ENCODE assay signal across 20 mouse cellular contexts in genomic region chr2:115601280-115601679, GRCm38 (mm10). TPM values are rescaled to one million over a fixed set of nuclear protein-coding genes. Genes with fewer than 3 reads are reported as not detected.
A peak's percentile ranks its signal among the peaks of the same experiment; 100 is the strongest.
DNase-seq lines count a peak whose midpoint lies in the region; ATAC-seq and TF ChIP-seq lines count a peak whose summit lies in the region.
"Had no signal": no experiment of that assay in that cellular context is flagged by ENCODE, and none has a peak within 500 bp of the region (broad histone marks: within the 10 kb centered on the region; RNA-seq: fewer than 3 reads in every experiment).

No protein-coding gene starts in this region.

- H3K4me2 ChIP-seq in forebrain, embryonic 13.5 days: no peak overlapping the region
- H3K4me2 ChIP-seq in forebrain, embryonic 16.5 days (ENCODE audit: low read length): no peak overlapping the region
- no peak overlapping the region for H3K4me2 ChIP-seq in hindbrain, embryonic 12.5 days (replicated peaks)
- H3K4me2 ChIP-seq in hindbrain, embryonic 16.5 days (ENCODE audit: low read length): no peak overlapping the region
- no peak overlapping the region for H3K4me2 ChIP-seq in midbrain, embryonic 12.5 days (replicated peaks)
- no peak overlapping the region for H3K4me2 ChIP-seq in midbrain, embryonic 16.5 days (ENCODE audit: low read length)
- no peak overlapping the region for H3K4me2 ChIP-seq in liver, embryonic 12.5 days
- H3K4me2 ChIP-seq: embryonic facial prominence, embryonic 12.5 days; heart, embryonic 13.5 days had no signal

- no peak for TF ChIP-seq CTCF in brain, embryonic 14.5 days (IDR thresholded peaks at IDR 0.05; ENCODE audit: borderline replicate concordance, extremely low read depth, insufficient read depth, insufficient read length)

- no peaks in the 10 kb centered on the region for H3K27me3 ChIP-seq in forebrain, embryonic 13.5 days
- no peaks in the 10 kb centered on the region for H3K27me3 ChIP-seq in forebrain, embryonic 16.5 days (replicated peaks; ENCODE audit: control insufficient read depth, insufficient read depth, low read length)
- H3K27me3 ChIP-seq in hindbrain, embryonic 12.5 days: no peaks in the 10 kb centered on the region
- H3K27me3 ChIP-seq in hindbrain, embryonic 16.5 days (replicated peaks; ENCODE audit: control insufficient read depth, insufficient read depth, low read length): no peaks in the 10 kb centered on the region
- no peaks in the 10 kb centered on the region for H3K27me3 ChIP-seq in midbrain, embryonic 12.5 days
- H3K27me3 ChIP-seq in midbrain, embryonic 16.5 days (ENCODE audit: control insufficient read depth, insufficient read depth, low read depth, low read length): no peaks in the 10 kb centered on the region
- H3K27me3 ChIP-seq in liver, embryonic 12.5 days (replicated peaks): no peaks in the 10 kb centered on the region
- H3K27me3 ChIP-seq: embryonic facial prominence, embryonic 12.5 days; heart, embryonic 13.5 days had no signal

- no peaks in the 10 kb centered on the region for H3K9me3 ChIP-seq in forebrain, embryonic 13.5 days (replicated peaks)
- no peaks in the 10 kb centered on the region for H3K9me3 ChIP-seq in forebrain, embryonic 16.5 days (ENCODE audit: control insufficient read depth, low read length)
- no peaks in the 10 kb centered on the region for H3K9me3 ChIP-seq in hindbrain, embryonic 12.5 days (replicated peaks)
- H3K9me3 ChIP-seq in hindbrain, embryonic 16.5 days (ENCODE audit: control insufficient read depth, low read length): no peaks in the 10 kb centered on the region
- H3K9me3 ChIP-seq in midbrain, embryonic 12.5 days: no peaks in the 10 kb centered on the region
- H3K9me3 ChIP-seq in midbrain, embryonic 16.5 days (replicated peaks; ENCODE audit: control insufficient read depth, low read length, poor library complexity, severe bottlenecking): no peaks in the 10 kb centered on the region
- no peaks in the 10 kb centered on the region for H3K9me3 ChIP-seq in liver, embryonic 12.5 days (replicated peaks)
- H3K9me3 ChIP-seq: embryonic facial prominence, embryonic 12.5 days; G1E; heart, embryonic 13.5 days had no signal

- WGBS in forebrain, embryonic 13.5 days: 79% methylated on average over 1 of the region's 1 CpGs
- WGBS in forebrain, embryonic 16.5 days: 65% methylated on average over 1 of the region's 1 CpGs
- WGBS in hindbrain, embryonic 12.5 days: 54% methylated on average over 1 of the region's 1 CpGs
- 69% methylated on average over 1 of the region's 1 CpGs for WGBS in hindbrain, embryonic 16.5 days
- 63% methylated on average over 1 of the region's 1 CpGs for WGBS in midbrain, embryonic 12.5 days
- WGBS in midbrain, embryonic 16.5 days: 59% methylated on average over 1 of the region's 1 CpGs
- WGBS in liver, embryonic 12.5 days (ENCODE audit: insufficient replicate concordance): 86% methylated on average over 1 of the region's 1 CpGs

- peaks cover 34% of the 10 kb centered on the region for H3K4me1 ChIP-seq in forebrain, embryonic 13.5 days
- H3K4me1 ChIP-seq in forebrain, embryonic 16.5 days (replicated peaks; ENCODE audit: control insufficient read depth, insufficient read depth, low read length): peaks cover 17% of the 10 kb centered on the region
- H3K4me1 ChIP-seq in hindbrain, embryonic 12.5 days: peaks cover 21% of the 10 kb centered on the region
- peaks cover 4% of the 10 kb centered on the region; the same call in 1 of the 2 replicates for H3K4me1 ChIP-seq in hindbrain, embryonic 16.5 days (ENCODE audit: control insufficient read depth, insufficient read depth, low read depth, low read length)
- peaks cover 21% of the 10 kb centered on the region for H3K4me1 ChIP-seq in midbrain, embryonic 12.5 days
- no peaks in the 10 kb centered on the region; the same call in 1 of the 2 replicates for H3K4me1 ChIP-seq in midbrain, embryonic 16.5 days (ENCODE audit: control insufficient read depth, insufficient read depth, low read length)
- H3K4me1 ChIP-seq in liver, embryonic 12.5 days: peaks cover 6% of the 10 kb centered on the region; the same call in 1 of the 2 replicates

- H3K4me3 ChIP-seq in forebrain, embryonic 13.5 days: no peak overlapping the region
- no peak overlapping the region for H3K4me3 ChIP-seq in forebrain, embryonic 16.5 days (replicated peaks; ENCODE audit: low read length)
- H3K4me3 ChIP-seq in hindbrain, embryonic 12.5 days: no peak overlapping the region
- H3K4me3 ChIP-seq in hindbrain, embryonic 16.5 days (ENCODE audit: low read length): no peak overlapping the region
- H3K4me3 ChIP-seq in midbrain, embryonic 12.5 days: no peak overlapping the region
- H3K4me3 ChIP-seq in midbrain, embryonic 16.5 days (ENCODE audit: low read depth, low read length): no peak overlapping the region
- no peak overlapping the region for H3K4me3 ChIP-seq in liver, embryonic 12.5 days
- H3K4me3 ChIP-seq: embryonic facial prominence, embryonic 12.5 days; heart, embryonic 13.5 days had no signal

- H3K9ac ChIP-seq in forebrain, embryonic 13.5 days: no peak overlapping the region
- H3K9ac ChIP-seq in forebrain, embryonic 16.5 days (replicated peaks; ENCODE audit: low read depth, low read length): no peak overlapping the region
- H3K9ac ChIP-seq in hindbrain, embryonic 12.5 days: no peak overlapping the region
- H3K9ac ChIP-seq in hindbrain, embryonic 16.5 days (ENCODE audit: low read depth, low read length): no peak overlapping the region
- H3K9ac ChIP-seq in midbrain, embryonic 12.5 days (replicated peaks): no peak overlapping the region
- no peak overlapping the region for H3K9ac ChIP-seq in midbrain, embryonic 16.5 days (ENCODE audit: low read depth, low read length)
- no peak overlapping the region for H3K9ac ChIP-seq in liver, embryonic 12.5 days
- H3K9ac ChIP-seq: embryonic facial prominence, embryonic 12.5 days; heart, embryonic 13.5 days had no signal

- TF ChIP-seq POLR2A in brain, embryonic 14.5 days (IDR thresholded peaks at IDR 0.05; ENCODE audit: borderline replicate concordance, extremely low read depth, insufficient read depth, insufficient read length, poor library complexity, severe bottlenecking): no peak

- no peak for ATAC-seq in forebrain, embryonic 13.5 days
- ATAC-seq in forebrain, embryonic 16.5 days: no peak
- peak; percentile 55 for ATAC-seq in hindbrain, embryonic 12.5 days (ENCODE audit: low FRiP score)
- ATAC-seq in hindbrain, embryonic 16.5 days: no peak
- peak; percentile 21; the same call in 1 of the 2 replicates for ATAC-seq in midbrain, embryonic 12.5 days (ENCODE audit: low FRiP score, low read depth)
- no peak for ATAC-seq in midbrain, embryonic 16.5 days
- no peak for ATAC-seq in liver, embryonic 12.5 days
- ATAC-seq: CD4-positive, CD25-positive, alpha-beta regulatory T cell, adult 4 months had no signal

- H3K36me3 ChIP-seq in forebrain, embryonic 13.5 days (ENCODE audit: poor library complexity, severe bottlenecking): no peaks in the 10 kb centered on the region
- H3K36me3 ChIP-seq in forebrain, embryonic 16.5 days (ENCODE audit: control insufficient read depth, insufficient read depth): no peaks in the 10 kb centered on the region
- H3K36me3 ChIP-seq in hindbrain, embryonic 12.5 days: no peaks in the 10 kb centered on the region
- H3K36me3 ChIP-seq in hindbrain, embryonic 16.5 days (ENCODE audit: control insufficient read depth, insufficient read depth, low read length): no peaks in the 10 kb centered on the region
- H3K36me3 ChIP-seq in midbrain, embryonic 12.5 days: no peaks in the 10 kb centered on the region
- H3K36me3 ChIP-seq in midbrain, embryonic 16.5 days (ENCODE audit: control insufficient read depth, insufficient read depth, low read length): no peaks in the 10 kb centered on the region
- no peaks in the 10 kb centered on the region for H3K36me3 ChIP-seq in liver, embryonic 12.5 days
- H3K36me3 ChIP-seq: embryonic facial prominence, embryonic 12.5 days; heart, embryonic 13.5 days had no signal

- peak overlapping the region; percentile 3; the same call in 1 of the 2 replicates for H3K27ac ChIP-seq in forebrain, embryonic 13.5 days
- no peak overlapping the region for H3K27ac ChIP-seq in forebrain, embryonic 16.5 days (ENCODE audit: low read length)
- H3K27ac ChIP-seq in hindbrain, embryonic 12.5 days: peak overlapping the region; percentile 57
- no peak overlapping the region for H3K27ac ChIP-seq in hindbrain, embryonic 16.5 days (ENCODE audit: low read depth, low read length)
- H3K27ac ChIP-seq in midbrain, embryonic 12.5 days (replicated peaks): no peak overlapping the region
- no peak overlapping the region for H3K27ac ChIP-seq in midbrain, embryonic 16.5 days (ENCODE audit: low read length)
- no peak overlapping the region for H3K27ac ChIP-seq in liver, embryonic 12.5 days
- H3K27ac ChIP-seq: embryonic facial prominence, embryonic 12.5 days; heart, embryonic 13.5 days had no signal

- peak; percentile 29 for DNase-seq in brain, embryonic 14.5 days (ENCODE audit: low read depth)
- DNase-seq: adrenal gland, postnatal 10 days; B cell, adult 2 months; cerebellum, adult 11-12 months; cerebellum, adult 9-10 months; cerebellum, postnatal 25 days; gastrocnemius, postnatal 36 days; heart, adult 11 months; heart, postnatal 4 days had no signal

RNA-seq across cellular contexts. Expression of gene BC052040, which starts 19.8 kb away (rescaled TPM):
- polyA plus RNA-seq in forebrain, embryonic 13.5 days (2015; fragmentation: Nextera tagmentation; extraction: Ambion mirVana): 20.6 and 21.0 TPM in 2 replicates
- polyA plus RNA-seq in forebrain, embryonic 16.5 days (2015; fragmentation: Nextera tagmentation; extraction: Ambion mirVana): 18.3 and 18.8 TPM in 2 replicates
- 18.9 TPM in 2 replicates for polyA plus RNA-seq in hindbrain, embryonic 12.5 days (2016; fragmentation: Nextera tagmentation; extraction: Ambion mirVana)
- polyA plus RNA-seq in hindbrain, embryonic 16.5 days (2015; fragmentation: Nextera tagmentation; extraction: Ambion mirVana): 20.5 and 23.3 TPM in 2 replicates
- 18.1 and 18.7 TPM in 2 replicates for polyA plus RNA-seq in midbrain, embryonic 12.5 days (2016; fragmentation: Nextera tagmentation; extraction: Ambion mirVana)
- polyA plus RNA-seq in midbrain, embryonic 16.5 days (2015; fragmentation: Nextera tagmentation; extraction: Ambion mirVana): 21.1 and 21.7 TPM in 2 replicates
- 14.8 and 14.9 TPM in 2 replicates for polyA plus RNA-seq in brain, embryonic 14.5 days (2012; rRNA removed)
- polyA plus RNA-seq in liver, embryonic 12.5 days (2016; fragmentation: Nextera tagmentation; extraction: Ambion mirVana): 9.8 and 11.0 TPM in 2 replicates

Comparison
In these comparisons a context has a peak if more than half of its experiments do, and no peak if none do; other contexts are left out.
1. ATAC-seq: peak in hindbrain, embryonic 12.5 days (single experiment) and midbrain, embryonic 12.5 days (single experiment); none in forebrain, embryonic 13.5 days (single experiment), forebrain, embryonic 16.5 days (single experiment), hindbrain, embryonic 16.5 days (single experiment), midbrain, embryonic 16.5 days (single experiment) and liver, embryonic 12.5 days (single experiment).
2. H3K27ac ChIP-seq: peak in forebrain, embryonic 13.5 days (single experiment) and hindbrain, embryonic 12.5 days (single experiment); none in forebrain, embryonic 16.5 days (single experiment), hindbrain, embryonic 16.5 days (single experiment), midbrain, embryonic 12.5 days (single experiment), midbrain, embryonic 16.5 days (single experiment) and liver, embryonic 12.5 days (single experiment).